Mouse (Mus musculus) embryonic facial prominence, embryonic 13.5 days (tissue): Measurements from ENCODE around the gene Neu4. TPM values are rescaled to one million over a fixed set of nuclear protein-coding genes. Genes with fewer than 3 reads are reported as not detected.
"Not testable (repeated sequence)": the region's sequence is repeated elsewhere in the genome, so short reads cannot be mapped to it uniquely, and the experiment has no call there.

Source experiments
- ATAC-seq: fragments of 200-750 bp; cut with Nextera tagmentation; 2 replicates; pipeline ENCODE4 v1.8.0; 2017; ENCODE audit warnings: low read depth; ENCODE audit not compliant: insufficient number of reproducible peaks, insufficient read depth, low FRiP score, low TSS enrichment
- H3K27ac ChIP-seq: fragments of 300-500 bp; sonication (generic); 2 replicates; pipeline ENCODE4 v1.5.1; 2015; ENCODE audit warnings: moderate library complexity, mild to moderate bottlenecking, inconsistent platforms
- H3K27me3 ChIP-seq: fragments of 300-500 bp; sonication (generic); 2 replicates; pipeline ENCODE4 v1.6.1; 2015; ENCODE audit warnings: mild to moderate bottlenecking, inconsistent platforms
- H3K36me3 ChIP-seq: fragments of 300-500 bp; sonication (generic); 2 replicates; pipeline ENCODE4 v1.6.1; 2015; ENCODE audit warnings: mild to moderate bottlenecking, inconsistent platforms
- H3K4me1 ChIP-seq: fragments of 300-500 bp; sonication (generic); 2 replicates; pipeline ENCODE4 v1.6.1; 2015; ENCODE audit warnings: inconsistent platforms
- H3K4me2 ChIP-seq: fragments of 300-500 bp; sonication (generic); 2 replicates; pipeline ENCODE4 v1.6.1; 2015; ENCODE audit warnings: moderate library complexity, mild to moderate bottlenecking, inconsistent platforms
- H3K4me3 ChIP-seq: fragments of 300-500 bp; sonication (generic); 2 replicates; pipeline ENCODE4 v1.5.1; 2015; ENCODE audit warnings: mild to moderate bottlenecking, inconsistent platforms
- H3K9ac ChIP-seq: fragments of 300-500 bp; sonication (generic); 2 replicates; pipeline ENCODE4 v1.6.1; 2015; ENCODE audit warnings: mild to moderate bottlenecking, inconsistent platforms
- H3K9me3 ChIP-seq: fragments of 300-500 bp; sonication (generic); 2 replicates; pipeline ENCODE4 v1.6.1; 2016; ENCODE audit warnings: inconsistent platforms
- WGBS: fragments of 180-500 bp; shearing (Covaris S2); methylation state at CpG from one replicate; pipeline ENCODE4 v1.1.7; 2015; ENCODE audit warnings: mixed read lengths; 5-methylcytosine and 5-hydroxymethylcytosine counted together
- polyA plus RNA-seq: library from polyadenylated mRNA; unstranded; fragments of >200 nt; fragmentation: Nextera tagmentation; extraction: Ambion mirVana; gene quantifications from 2 replicates; pipeline ENCODE4 v1.2.1, GENCODE M21; 2015

Neu4 gene
- polyA plus RNA-seq, 1 experiment from 2014 or later = not detected

DNA sequence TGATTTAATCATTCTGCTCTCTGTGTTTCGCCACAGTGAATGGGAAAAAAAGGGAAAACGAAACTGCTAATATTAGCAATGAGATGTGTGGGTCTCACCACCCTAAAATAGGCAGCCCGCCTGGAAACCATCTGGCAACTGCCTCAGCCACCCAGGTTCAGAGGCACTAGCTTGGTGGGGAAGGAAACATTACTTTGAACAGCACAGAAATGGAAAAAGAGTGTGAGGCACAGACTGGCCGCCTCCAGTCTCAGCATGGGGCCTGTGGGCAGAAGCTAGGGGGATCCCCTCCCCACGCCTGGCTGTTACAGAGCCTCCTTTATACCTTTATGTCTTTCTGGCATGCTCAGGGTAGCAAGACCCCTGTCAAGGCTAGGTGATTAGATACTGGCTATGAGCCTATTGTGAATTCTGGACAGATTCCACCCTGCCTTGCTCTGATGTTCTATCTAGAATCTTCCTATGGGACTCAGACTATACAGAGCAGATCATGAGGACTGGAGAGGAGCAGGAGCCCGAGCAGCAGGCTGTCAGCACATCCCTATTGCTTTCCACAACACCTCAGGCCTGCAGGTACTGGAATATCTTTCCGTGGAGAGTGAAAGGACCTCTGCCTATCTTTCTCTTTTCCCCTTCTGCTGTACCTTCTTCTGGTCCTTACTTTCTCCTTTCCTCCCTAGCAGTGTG lies 33.4 kb downstream of the Neu4 start:
- H3K4me1 ChIP-seq = 0 out of 2 replicates have a peak, but pooled peaks cover 3% of the 10 kb centered on the region
- no peak overlapping the region for H3K4me3 ChIP-seq
- 63% methylated on average over 7 of the region's 7 CpGs for WGBS
- H3K4me2 ChIP-seq = no peak overlapping the region
- no peak for ATAC-seq
- no peaks in the 10 kb centered on the region for H3K36me3 ChIP-seq
- no peaks in the 10 kb centered on the region for H3K27me3 ChIP-seq
- no peak overlapping the region for H3K9ac ChIP-seq
- no peak overlapping the region for H3K27ac ChIP-seq
- no peaks in the 10 kb centered on the region for H3K9me3 ChIP-seq

DNA sequence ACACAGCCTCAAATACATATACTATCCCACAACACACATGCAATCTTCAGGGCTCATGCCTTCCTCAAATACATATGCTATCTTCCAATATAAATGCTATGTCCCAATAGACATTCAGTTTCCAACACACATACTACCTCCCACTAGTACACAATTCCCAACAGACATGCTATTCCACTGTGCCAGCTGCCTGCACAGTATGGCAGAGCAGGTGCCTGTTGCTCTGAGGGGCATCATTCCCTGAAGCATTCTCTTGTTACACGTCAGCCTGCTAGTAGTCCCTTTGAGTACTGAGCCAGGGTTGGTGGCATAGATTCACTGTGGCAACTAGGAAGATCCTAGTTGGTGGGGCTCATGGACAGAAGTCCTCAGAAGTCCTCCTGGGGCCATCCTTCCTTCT lies 34.2 kb downstream of the Neu4 start:
- no peak for ATAC-seq
- H3K27ac ChIP-seq = no peak overlapping the region
- WGBS = 75% methylated on average over 1 of the region's 1 CpGs
- no peak overlapping the region for H3K4me2 ChIP-seq
- H3K27me3 ChIP-seq = no peaks in the 10 kb centered on the region
- H3K36me3 ChIP-seq = no peaks in the 10 kb centered on the region
- no peak overlapping the region for H3K4me3 ChIP-seq
- H3K9me3 ChIP-seq = no peaks in the 10 kb centered on the region
- H3K9ac ChIP-seq = no peak overlapping the region
- 0 out of 2 replicates have a peak, but pooled peaks cover 3% of the 10 kb centered on the region for H3K4me1 ChIP-seq

DNA sequence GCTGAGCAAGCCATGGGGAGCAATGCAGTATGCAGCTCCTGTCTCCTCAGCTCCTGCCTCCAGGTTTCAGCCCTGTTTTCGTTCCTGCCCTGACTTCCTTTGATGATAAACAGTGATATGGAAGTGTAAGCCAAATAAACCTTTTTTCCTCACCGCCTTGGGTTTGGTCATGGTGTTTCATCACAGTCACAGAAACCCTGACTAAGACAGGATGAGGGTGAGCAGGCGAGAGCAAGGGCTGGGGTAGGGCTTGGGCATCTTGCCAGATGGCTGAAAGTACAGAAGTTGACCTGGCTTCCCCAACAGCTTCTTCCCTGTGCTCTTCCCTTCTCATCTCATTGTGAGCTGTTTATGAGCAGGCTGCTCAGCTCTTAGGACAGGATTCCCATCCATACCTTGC lies 35.7 kb downstream of the Neu4 start:
- no peak for ATAC-seq
- H3K36me3 ChIP-seq = no peaks in the 10 kb centered on the region
- no peak overlapping the region for H3K4me2 ChIP-seq
- no peaks in the 10 kb centered on the region for H3K9me3 ChIP-seq
- H3K4me1 ChIP-seq = 0 out of 2 replicates have a peak, but pooled peaks cover 3% of the 10 kb centered on the region
- WGBS = 69% methylated on average over 3 of the region's 3 CpGs
- no peak overlapping the region for H3K9ac ChIP-seq
- no peaks in the 10 kb centered on the region for H3K27me3 ChIP-seq
- H3K4me3 ChIP-seq = no peak overlapping the region
- H3K27ac ChIP-seq = no peak overlapping the region

DNA sequence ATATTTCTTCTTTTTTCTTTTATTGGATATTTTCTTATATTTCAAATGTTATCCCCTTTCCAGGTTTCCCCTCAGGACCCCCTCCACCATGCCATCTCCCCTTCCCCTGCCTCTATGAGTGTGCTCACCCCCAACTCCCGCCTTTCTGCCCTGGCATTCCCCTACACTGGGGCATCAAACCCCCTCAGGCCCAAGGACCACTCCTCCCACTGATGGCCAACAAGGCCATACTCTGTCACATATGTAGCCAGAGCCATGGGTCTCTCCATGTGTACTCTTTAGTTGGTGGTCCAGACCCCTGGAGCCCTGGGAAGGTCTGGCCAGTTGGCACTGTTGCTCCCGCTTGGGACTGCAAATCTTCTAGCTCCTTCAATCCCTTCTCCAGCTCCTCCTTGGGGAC lies 37.1 kb downstream of the Neu4 start:
- Histone ChIP-seq H3K9me3 (no peaks in the 10 kb centered on the region), H3K4me2 (no peak overlapping the region), H3K27me3 (no peaks in the 10 kb centered on the region), H3K36me3 (no peaks in the 10 kb centered on the region), H3K4me1 (0 out of 2 replicates have a peak, but pooled peaks cover under 1% of the 10 kb centered on the region), H3K9ac (no peak overlapping the region), H3K27ac (no peak overlapping the region), H3K4me3 (no peak overlapping the region)
- no peak for ATAC-seq
- WGBS = 83% methylated on average over 2 of the region's 2 CpGs

DNA sequence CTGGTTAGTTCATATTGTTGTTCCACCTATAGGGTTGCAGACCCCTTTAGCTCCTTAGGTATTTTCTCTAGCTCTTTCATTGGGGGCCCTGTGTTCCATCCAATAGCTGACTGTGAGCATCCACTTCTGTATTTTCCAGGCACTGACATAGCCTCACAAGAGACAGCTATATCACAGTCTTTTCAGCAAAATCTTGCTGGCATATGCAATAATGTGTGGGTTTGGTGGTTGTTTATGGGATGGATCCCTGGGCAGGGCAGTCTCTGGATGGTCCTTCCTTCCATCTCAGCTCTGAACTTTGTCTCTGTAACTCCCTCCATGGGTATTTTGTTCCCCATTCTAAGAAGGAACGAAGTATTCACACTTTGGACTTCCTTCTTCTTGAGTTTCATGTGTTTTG lies 38.0 kb downstream of the Neu4 start:
- WGBS = 81% methylated on average over 1 of the region's 1 CpGs
- not testable (repeated sequence) for H3K36me3 ChIP-seq, H3K27me3 ChIP-seq, H3K4me1 ChIP-seq, H3K4me2 ChIP-seq, H3K4me3 ChIP-seq, H3K9ac ChIP-seq, H3K9me3 ChIP-seq, ATAC-seq, H3K27ac ChIP-seq

DNA sequence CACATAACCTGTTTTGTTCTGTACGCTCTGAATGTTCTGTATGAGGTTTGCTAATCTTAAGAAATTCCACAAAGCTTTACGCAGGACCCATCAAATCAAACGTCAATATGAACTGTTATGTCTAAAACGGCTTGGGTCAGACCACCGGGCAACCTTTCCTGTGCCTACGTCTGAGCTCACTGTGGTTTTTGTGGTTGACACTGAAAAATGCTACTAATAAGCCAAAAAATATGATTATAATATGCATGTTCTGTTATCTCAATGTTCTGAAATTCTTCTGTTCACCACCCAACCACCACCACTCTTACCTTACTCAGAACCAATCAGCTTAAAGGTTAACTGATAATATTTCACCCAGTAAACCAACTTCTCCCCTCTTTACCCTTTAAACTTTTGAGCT lies 54.5 kb downstream of the Neu4 start:
- Histone ChIP-seq H3K9me3 (no peaks in the 10 kb centered on the region), H3K4me3 (no peak overlapping the region), H3K9ac (no peak overlapping the region), H3K4me1 (peaks cover 7% of the 10 kb centered on the region), H3K27me3 (peaks cover under 1% of the 10 kb centered on the region; the same call in 1 of the 2 replicates), H3K36me3 (no peaks in the 10 kb centered on the region), H3K27ac (no peak overlapping the region), H3K4me2 (no peak overlapping the region)
- WGBS = 75% methylated on average over 6 of the region's 6 CpGs
- ATAC-seq = no peak

DNA sequence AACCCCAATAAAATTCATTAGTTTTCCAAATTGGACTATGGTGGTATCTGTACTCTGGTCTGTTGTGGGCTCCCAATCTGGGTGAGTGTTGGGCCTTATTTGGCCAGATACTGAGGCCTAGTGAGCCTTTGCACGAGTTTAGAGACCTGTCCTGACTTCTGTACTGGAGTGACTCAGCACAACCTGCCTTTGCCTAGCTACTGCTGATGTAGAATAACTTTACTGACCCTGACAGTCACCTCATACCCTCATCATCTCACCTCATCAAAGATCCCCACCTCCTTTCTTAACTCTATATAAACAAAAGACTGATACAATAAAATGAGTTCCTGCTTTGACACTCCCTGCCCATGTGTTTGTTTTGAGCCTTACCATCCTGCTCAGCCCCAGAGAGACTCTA lies 56.5 kb downstream of the Neu4 start:
- H3K4me2 ChIP-seq = no peak overlapping the region
- ATAC-seq = no peak
- peaks cover 15% of the 10 kb centered on the region for H3K27me3 ChIP-seq
- no peaks in the 10 kb centered on the region for H3K9me3 ChIP-seq
- peaks cover 7% of the 10 kb centered on the region for H3K4me1 ChIP-seq
- no peaks in the 10 kb centered on the region for H3K36me3 ChIP-seq
- no peak overlapping the region for H3K4me3 ChIP-seq
- WGBS = 23% methylated on average over 1 of the region's 1 CpGs
- no peak overlapping the region for H3K27ac ChIP-seq
- H3K9ac ChIP-seq = no peak overlapping the region

Other genes with a start within 250 kb of the Neu4 start
- 267 and 281 TPM in 2 replicates for gene Dtymk, start 218.5 kb upstream of the Neu4 start, polyA plus RNA-seq
- gene Ing5, start 216.5 kb upstream of the Neu4 start, polyA plus RNA-seq = 16.1 and 16.5 TPM in 2 replicates
- 18.1 and 19.4 TPM in 2 replicates for gene D2hgdh, start 195.5 kb upstream of the Neu4 start, polyA plus RNA-seq
- 0.30 TPM in 1 of 2 replicates, not detected in the other for gene Gal3st2, start 159.1 kb upstream of the Neu4 start, polyA plus RNA-seq
- not detected in 2 replicates for gene Gal3st2b, start 102.1 kb upstream of the Neu4 start, polyA plus RNA-seq
- gene Gal3st2c, start 29.9 kb upstream of the Neu4 start, polyA plus RNA-seq = not detected in 2 replicates
- gene Pdcd1, start 32.1 kb downstream of the Neu4 start, polyA plus RNA-seq = not detected in 2 replicates